Mouse (Mus musculus): Measurements from ENCODE around the gene Arid3b.

The Arid3b gene

DNA sequence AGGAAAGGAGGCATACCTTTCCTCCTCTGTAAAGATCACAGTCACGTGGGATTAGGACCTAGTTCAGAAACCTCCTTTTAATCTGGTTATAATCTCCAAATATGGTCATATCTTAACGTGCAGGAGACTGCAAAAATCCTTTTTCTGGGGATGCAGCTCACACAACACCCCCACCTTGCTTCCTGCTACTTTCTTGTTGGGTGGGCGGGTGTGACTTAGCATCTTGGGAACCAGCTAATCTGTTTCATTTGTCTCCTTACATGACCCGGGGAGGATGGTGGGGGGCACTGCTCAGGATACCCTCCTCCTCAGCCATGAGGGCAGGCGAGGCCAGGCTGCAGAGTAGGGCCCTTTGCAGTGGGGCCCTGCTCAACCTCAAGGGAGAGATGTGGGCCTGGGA is 61.6 kb downstream of the Arid3b start:
- DNase-seq, result no peak

DNA sequence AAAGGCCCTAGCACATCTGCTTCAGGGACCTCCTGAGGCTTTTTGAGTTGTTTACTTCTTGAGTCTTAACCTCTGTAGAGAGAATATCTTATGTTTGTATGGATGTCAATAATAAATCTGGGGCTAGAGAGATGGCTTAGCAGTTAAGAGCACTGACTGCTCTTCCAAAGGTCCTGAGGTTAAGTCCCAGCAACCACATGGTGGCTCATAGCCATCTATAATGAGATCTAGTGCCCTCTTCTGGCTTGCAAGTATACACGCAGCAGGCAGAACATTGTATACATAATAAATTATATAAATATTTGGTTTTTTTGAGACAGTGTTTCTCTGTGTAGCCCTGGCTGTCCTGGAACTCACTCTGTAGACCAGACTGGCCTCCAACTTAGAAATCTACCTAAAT is 62.4 kb downstream of the Arid3b start:
- DNase-seq, result no peak

DNA sequence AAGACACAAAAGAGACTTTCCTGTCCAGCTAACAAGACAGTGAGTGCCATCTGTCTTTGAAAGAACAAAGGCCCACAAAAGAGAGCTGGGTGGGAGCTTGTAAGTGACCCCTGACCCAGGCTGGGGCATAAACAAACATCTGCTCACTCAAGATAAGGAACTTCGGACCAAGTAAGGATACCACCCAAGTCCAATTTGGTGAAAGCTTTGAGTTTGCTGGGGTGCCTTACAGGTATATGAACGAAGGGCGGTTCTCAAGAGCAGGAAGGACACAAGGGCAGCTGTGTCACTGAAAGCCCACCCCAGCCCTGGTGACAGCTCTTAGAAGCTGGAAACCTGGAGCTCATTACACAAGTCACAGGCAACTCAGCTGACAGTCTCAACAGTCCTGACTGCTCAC is 62.8 kb downstream of the Arid3b start:
- DNase-seq, result no peak

DNA sequence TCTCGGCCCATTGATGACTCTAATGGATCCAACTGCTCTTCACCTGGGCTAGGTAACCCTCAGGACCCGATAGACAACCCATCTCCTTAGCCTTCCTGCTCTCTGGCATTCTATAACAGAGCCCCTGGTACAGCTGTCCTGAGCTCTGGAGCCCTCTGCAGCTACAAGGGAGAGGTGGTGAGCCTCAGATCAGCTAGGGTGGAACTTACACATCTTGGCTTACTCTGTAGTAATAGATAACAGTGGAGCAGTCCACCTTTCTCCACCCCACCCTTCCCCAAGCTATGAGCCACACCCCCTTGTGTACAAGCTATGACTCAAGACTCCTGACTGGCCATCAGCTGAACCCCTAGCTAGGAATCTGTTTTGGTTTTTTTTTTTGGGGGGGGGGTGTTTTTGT is 65.8 kb downstream of the Arid3b start:
- no peak for DNase-seq

DNA sequence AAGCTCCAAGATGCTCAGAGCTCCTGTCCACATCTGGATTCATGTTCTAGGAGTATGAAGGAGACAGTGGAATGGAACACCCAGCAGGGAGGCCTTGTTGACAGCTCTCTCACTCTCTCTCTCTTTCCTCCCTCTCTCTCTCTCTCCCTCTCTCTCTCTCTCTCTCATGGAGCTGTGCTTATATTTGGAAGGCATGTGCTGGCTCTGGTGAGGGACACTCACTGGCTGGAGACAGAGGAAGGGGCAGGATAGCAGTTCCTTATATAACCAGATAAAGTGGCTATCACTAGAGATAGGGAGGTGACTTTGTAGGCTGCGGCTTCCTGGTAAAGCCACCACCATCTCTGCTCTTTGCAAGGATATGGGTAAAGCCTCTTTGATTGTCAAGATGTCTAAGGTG is 66.4 kb downstream of the Arid3b start:
- no peak for DNase-seq

DNA sequence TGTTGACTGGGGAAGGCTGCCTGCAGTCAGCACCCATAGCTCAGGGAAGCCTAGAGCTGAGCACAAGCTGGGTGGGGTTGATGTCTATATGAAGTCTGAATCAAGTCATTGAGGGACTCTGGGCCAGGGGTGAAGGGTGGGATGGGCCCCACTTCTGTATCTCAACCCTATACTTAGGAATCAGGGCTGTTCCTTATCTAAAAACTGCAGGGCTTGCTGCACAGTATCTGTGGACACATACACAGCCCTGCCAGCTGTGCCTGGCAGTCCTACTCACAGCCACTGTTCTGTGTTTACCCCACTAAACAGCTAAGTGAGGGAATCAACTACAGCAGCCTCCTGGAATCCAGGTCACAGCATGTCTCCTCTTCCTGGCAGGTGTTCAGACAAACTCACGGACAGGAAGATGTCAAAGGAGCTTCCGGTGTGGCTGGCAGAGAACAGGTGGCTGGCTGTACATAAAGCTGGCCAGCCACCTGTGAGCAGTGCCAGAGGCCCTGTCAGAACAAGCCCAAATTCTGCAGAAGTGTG is 67.0 kb downstream of the Arid3b start:
- DNase-seq, result peak; percentile 78 to 89

DNA sequence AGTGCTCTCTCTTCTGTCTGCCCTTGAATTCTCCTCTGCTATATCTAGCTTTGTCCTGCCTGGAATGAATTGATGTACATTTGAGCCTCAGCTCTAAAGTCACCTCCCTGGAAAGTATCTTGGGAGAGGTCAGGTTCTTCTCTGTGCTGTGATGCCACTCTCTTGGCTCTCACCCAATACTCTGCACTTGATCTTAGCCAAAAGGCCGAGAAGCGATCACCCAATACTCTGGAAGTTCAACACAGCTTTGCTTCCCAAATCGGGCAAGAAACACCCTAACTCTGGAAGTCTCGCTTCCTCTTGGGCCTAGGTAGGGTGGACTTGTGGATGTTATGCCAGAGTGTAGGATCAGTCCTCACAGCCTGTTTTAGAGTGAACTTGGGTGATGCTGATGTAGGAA is 69.4 kb downstream of the Arid3b start:
- no peak for DNase-seq

DNA sequence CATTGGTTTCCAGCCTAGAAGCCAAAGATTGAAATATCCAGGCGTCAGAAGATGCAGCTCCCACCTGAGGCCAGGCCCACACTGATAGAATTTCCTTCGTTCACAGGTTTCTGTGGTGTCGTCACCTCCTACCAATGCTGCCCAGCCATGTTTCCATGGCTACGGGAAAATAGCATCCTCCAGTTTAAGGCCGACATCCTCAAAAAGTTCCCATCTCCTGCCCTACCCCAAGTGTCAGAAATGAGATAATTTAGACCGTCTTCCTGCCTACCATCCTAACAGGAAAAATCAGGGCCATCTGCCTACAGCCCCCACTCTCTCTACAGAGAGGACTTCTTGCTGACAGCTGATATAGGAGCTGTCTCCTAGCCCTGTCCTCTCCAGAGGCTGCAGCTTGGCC is 70.2 kb downstream of the Arid3b start:
- DNase-seq, result no peak

DNA sequence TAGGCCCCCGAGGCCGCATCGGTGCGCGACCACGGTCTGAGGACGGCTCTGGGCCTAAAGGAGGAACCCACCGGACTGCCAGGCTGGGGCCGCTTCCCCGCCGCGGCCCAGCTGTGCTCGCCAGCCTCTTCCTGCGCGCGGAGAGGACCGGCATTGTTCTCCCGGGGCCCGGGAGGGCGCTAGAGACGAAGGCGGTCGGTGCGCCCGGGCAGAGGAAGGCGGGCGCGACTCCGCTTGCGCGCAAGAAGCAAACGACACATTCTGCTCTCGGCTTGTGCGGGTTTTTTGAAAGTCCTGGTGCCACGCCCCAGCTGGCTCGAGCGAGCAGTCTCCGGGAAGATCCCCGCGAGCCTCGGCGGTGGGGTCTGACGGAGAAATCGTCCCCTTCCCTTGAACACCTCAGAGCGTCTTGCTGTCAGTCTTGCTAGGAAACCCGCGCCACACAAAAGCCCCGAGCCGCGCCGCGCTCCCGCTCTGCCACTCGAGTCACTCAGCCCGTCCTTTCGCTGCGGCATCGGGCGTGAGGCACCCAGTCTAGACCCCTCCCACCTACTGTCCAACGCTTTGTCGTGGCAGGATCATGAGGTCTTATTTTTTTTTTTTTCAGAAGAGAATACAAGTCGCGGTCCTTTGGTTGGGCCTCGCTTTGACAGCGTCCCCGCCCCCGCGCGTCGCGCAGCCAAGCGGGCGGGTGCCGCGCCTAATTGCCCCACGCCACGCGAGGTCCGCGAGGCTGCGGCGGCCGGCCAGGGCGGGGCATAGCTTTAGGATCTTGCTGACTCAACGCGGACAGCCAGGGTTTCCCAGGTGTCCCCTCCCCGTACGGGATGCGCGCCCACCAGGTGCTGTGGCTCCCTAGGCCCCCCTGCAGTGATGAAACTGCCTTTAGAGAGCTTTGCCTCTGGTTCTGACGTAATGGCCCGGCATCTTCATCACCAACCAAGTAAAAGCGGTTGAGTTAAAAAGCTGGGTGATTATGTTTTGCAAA is 70.9 kb downstream of the Arid3b start, which contains the start of gene Clk3:
Clk3 (minus strand) TSS at position 497 of the 988 bp plus-strand sequence.
- peak; percentile 69 to 77 for DNase-seq

DNA sequence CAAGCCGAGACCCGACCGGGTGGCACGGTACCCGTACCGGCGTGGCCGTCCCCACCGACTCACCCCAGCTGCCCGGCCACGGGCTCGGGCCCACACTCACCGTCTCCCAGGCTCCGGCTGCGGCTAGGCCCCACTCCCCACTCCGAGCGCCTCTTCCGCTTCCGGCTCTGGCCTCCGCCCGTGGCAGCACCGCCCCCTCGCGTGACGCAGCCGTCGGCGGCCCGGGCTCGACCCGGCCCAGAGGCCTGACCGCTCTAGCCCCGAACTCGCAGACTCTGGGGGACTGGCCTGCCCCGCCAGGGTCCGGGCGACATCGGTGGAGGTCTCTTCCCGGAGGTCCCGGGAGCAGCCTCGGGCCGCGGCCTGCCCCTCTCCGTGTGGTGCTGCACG is 71.6 kb downstream of the Arid3b start:
- peak; percentile 91 for DNase-seq

DNA sequence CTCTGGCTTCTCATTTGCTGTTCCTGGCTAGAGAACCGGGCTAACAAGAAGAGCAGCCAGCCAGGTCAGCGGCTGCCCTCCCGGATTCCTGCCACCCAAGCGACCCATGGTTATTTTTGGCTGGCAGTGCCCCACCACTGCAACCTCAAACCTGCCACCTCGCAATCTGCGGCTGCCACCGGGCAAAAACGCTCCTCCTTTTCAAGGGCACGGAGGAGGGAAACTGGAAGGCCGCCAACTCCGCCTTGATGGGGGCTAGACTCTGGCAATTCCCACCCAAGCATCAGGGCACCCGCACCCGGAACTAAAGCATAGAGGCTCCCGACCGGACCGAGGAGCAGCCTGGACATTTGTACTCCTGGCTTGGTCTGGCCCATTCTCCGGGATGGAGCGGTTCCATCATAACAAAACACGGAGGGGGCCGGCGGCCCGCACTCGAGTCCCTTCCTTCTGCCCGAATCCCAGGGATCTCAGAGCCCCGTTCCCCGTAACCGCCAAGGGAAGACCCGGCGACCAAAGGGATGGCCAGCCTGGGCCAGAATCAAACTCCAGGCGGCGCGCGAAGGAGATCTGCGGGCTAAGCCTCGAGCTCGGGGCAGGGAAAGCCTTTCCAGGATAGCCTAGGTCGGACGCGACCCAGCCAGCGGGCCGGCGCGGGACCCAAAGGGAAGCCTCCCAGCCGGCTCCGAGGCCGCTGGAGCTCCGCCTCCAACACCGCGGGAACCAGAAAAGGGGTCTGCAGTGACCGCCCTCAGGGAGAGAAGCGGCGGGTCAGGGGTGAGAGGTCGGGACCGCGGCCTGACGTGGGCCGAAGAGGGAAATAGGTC is 72.2 kb downstream of the Arid3b start:
- DNase-seq, result peak; percentile 48 to 68

DNA sequence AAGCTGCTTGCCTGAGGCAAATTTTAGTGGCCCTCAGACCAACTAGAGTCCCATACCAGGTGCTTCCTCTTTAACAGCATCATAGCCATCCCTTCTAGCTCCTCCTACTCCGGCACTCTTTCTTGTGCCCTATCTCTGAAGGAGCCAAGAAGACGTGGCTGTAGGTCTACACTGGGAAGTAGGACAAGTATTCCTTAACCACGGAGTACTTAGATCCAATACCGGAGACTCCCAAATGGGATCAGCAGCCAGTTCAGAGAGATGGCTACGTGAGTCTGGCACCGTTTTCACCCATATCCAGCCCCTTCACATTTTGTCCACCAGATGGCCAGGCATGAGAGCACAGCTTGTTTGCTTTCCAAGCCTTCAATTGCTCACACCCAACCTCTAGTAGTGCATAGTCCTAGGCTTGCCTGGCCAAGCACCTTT is 74.0 kb downstream of the Arid3b start:
- DNase-seq, result no peak

DNA sequence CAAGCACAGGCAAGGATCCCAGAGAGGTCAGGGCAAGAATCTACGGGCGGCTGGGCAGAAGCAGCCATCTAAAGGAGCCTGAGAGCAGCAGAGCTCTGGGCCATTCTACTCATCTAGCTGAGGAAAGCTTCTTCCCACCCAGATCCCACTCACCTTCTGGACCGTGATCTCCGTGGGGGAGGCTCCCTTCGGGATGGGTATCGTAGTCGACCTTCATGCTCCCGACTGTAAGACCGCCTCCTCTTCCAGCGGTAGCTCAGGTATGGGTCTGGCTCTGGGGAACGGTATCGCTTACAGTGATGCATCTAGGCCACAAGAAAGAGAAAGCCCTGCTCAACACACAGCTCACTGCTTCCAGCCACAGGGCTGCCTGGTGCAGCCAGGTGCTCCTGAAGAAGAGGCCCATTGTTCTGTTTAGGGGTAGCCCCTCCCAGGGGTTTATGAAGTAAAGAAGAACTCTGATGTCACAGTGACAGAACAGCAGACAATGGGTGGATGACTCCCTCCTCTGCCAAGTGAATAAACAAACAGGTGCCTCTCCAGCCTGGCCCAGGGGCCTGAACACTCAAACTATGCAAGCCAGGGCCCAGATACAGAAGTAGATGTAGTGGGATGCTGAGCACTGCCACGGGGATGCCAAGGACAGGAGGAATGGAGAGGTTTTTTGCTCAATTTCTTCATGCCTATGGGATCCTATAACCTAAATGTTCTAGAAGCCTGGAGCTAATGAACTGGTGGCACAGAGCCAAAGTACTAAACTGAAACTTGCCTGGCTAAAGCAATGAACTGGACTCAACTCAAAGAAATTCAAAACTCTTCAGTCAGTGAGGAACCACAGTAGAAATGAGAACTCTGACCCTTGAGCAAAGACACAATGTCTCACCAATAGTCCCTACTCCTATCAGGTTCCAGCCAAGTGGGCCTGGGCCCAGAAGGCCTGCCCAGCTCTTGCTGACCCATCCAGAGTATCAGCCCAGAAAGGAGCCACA is 74.7 kb downstream of the Arid3b start:
- DNase-seq, result peak; percentile 47 to 69

DNA sequence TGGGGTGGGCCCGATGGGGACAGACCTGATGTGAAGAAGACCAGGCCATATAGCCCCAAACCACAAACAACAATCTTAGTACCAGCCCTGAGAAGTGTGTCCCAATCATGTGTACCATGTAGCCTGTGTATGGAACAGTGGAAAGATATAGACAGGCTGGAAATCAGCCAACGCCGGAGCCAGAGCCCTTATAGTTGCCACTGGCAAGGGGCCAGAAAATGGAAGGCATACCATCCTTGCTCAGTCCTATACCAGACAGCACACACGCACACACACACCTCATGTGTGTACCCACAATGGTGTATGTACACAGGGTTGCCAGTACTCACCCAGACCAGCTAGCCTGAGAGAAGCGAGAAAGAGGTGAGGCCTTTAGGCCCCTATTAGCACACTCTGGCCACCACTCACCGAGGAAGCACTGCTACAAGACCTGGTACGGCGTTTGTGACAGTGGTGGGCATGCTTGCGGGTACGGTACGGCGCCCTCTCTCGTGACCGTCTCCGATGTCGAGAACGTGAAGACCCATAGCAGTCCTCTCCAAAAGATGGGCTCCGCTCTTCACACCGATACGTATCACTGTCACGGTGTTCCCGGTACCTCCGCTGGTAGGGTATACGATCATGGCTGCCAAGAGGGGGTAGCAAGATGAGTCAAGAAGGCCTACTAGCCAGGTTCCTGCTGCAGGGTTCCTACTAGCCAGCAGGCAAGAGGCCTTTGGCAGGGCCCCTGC is 76.0 kb downstream of the Arid3b start:
- DNase-seq, result no peak

DNA sequence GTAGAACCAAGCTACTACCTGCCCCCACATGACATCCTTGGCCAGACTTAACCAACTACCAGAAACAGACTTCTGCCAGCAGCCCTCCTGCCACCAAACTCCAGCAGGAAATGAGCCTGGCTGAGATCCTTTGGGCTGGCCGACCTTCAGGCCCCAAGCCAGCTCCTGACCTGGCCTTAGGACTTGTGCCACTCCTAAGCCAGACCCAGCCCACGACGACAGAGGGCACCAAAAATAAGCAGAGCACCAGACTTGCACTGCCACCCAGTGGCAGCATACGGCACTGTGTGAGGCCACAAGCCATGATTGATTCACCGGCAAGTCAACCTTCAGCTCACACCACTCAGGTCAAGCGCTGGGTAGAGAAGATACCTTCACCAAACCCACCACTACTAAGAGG is 77.3 kb downstream of the Arid3b start:
- peak in 1 of 2 experiments; percentile 61 for DNase-seq

DNA sequence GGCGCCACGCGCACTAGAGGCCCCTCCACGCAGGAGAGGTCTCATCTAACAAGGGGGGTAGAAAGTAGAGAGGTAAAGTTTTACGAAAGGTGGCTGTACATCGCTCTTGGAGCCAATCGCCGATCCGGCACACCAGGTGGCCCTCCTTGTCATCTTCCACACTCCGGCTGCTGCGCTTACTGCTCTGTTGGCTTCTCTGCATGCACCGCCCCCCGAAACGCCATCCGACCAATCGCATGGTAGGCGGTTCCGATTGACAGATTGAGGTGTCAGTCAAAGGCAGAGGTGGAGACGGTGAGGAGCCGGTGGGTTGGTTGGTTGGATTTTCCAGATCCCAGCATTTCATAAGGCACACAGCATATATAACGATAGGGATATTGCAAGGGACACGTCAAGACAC is 78.1 kb downstream of the Arid3b start:
- no peak for DNase-seq

DNA sequence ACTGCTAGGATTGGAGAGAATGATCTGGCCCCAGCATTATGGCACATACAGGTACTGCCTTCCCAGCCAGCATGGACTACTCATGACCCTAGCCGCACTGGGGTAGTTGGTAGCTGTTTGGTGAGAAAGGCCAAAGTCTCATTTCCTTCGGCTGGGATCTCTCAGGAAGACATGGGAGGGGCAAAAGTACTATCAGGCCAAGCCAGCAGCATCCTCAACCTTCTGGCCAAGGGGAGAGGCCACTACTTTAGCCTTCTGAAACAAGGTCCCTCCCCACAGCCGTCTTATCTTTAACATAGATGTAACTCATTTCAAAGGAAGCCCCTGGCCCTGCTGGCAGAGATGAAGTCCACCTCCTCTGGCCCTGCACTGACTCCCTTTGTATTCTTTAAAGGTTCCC is 79.0 kb downstream of the Arid3b start:
- DNase-seq, result no peak

DNA sequence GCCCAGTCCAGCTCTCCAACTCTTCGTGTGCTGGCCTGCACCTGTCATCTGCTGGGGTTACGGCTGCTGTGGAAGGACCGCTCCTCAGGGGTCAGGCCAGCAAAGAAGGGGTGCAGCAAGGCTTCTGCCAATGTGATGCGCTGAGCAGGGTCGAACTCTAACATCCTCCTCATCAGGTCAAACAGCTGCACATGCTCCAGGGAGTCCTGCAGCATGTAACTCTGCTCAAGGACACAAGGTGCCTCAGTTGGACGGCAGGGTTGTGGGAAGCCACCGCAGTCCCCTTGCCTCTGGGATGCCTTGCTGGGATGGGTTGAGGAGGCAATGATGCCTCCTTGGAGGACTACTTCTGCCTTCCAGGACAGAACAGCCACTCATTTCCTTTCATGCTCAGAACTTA is 85.7 kb downstream of the Arid3b start:
- no peak for DNase-seq

DNA sequence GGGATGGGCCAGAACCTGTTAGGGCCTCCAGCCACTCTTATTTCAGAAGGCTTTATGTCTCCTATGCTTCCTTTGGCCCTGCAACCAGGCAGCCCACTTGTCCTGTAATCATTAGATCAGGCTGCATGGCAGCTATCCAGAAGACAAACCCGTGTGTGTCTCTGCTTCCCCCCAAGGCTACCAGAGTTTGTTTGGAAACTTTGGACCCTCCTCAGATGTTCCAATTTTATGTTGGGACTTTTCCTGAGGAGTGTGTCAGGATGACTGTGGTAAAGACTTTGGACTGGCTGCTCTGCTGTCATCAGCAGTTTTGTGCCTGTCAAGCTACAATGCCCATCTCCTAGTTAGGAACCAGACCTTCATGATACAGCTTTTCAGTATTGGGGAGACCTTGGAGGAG is 87.8 kb downstream of the Arid3b start:
- no peak for DNase-seq

DNA sequence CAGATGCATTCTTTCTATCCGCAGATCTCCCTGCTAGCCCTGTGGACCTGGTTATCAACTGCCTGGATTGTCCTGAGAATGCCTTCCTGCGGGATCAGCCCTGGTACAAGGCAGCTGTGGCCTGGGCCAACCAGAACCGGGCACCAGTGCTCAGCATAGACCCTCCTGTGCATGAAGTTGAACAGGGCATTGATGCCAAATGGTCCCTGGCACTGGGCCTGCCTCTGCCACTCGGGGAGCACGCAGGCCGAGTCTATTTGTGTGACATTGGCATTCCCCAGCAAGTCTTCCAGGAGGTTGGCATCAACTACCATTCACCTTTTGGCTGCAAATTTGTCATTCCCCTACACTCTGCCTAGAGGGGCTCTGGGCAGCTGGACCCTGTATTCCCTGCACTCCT is 88.5 kb downstream of the Arid3b start:
- no peak for DNase-seq

DNA sequence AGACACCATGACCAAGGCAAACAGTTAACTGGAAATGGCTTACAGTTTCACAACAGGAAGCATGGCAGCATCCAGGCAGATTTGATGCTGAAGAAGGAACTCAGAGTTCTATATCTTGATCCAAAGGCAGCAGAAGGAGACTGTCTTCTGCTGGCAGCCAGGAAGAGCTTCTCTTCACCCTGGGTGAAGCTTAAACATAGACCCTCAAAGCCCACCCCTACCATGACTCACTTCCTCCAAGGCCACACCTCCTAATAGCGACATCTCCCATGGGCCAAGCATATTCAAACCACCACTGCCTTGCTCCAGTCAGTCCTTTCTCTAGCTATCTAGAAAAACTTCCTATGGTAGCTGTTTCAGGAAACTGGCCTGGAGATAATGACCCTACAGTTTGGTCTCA is 89.5 kb downstream of the Arid3b start:
- no peak for DNase-seq

All from thymus, adult 18-20 months (tissue).